Mouse (Mus musculus): ENCODE data around the gene Ankrd13a. TPM values are rescaled to one million over a fixed set of nuclear protein-coding genes. Genes with fewer than 3 reads are reported as not detected.
A peak's percentile ranks its signal among the peaks of the same experiment; 100 is the strongest.

The Ankrd13a gene
- polyA plus RNA-seq, 1 experiment from 2014 or later = 41.2 TPM

GRCm38 (mm10) chr5:114747521-114747920, 27.0 kb upstream of the Ankrd13a start:
- H3K36me3 ChIP-seq (ENCODE audit: control insufficient read depth, insufficient read depth, low read length) = peaks cover 92% of the 10 kb centered on the region
- no peak for ATAC-seq (ENCODE audit: insufficient number of reproducible peaks, insufficient read depth, low FRiP score, low read depth)
- no peak overlapping the region for H3K4me3 ChIP-seq (ENCODE audit: control insufficient read depth in 1 of 2, insufficient read depth in 1 of 2, low read depth in 1 of 2, low read length in 2 of 2)
- no peak overlapping the region for H3K27ac ChIP-seq (replicated peaks in 1 of 2; ENCODE audit: control insufficient read depth in 1 of 2, insufficient read depth in 1 of 2, low read depth in 2 of 2, low read length in 2 of 2)
- no peaks in the 10 kb centered on the region for H3K27me3 ChIP-seq (ENCODE audit: control insufficient read depth, insufficient read depth, low read length)
- no peak overlapping the region for H3K9ac ChIP-seq (ENCODE audit: low read length)
- H3K4me1 ChIP-seq (ENCODE audit: control insufficient read depth in 2 of 2, insufficient read depth in 2 of 2, low read length in 2 of 2) = peaks cover 11 to 12% of the 10 kb centered on the region in 2 experiments
- 91% methylated on average over 5 of the region's 5 CpGs for WGBS
- H3K4me2 ChIP-seq (ENCODE audit: low read length) = no peak overlapping the region
- H3K9me3 ChIP-seq (ENCODE audit: control insufficient read depth, low read length) = no peaks in the 10 kb centered on the region

- H3K9me3 ChIP-seq (ENCODE audit: control insufficient read depth, low read length) = no peaks in the 10 kb centered on the region
- peaks cover 91% of the 10 kb centered on the region for H3K36me3 ChIP-seq (ENCODE audit: control insufficient read depth, insufficient read depth, low read length)
- H3K9ac ChIP-seq (ENCODE audit: low read length) = no peak overlapping the region
- no peaks in the 10 kb centered on the region for H3K27me3 ChIP-seq (ENCODE audit: control insufficient read depth, insufficient read depth, low read length)
- no peaks in the 10 kb centered on the region for H3K4me1 ChIP-seq (ENCODE audit: control insufficient read depth in 2 of 2, insufficient read depth in 2 of 2, low read length in 2 of 2)
- no peak overlapping the region for H3K4me2 ChIP-seq (ENCODE audit: low read length)
- no peak overlapping the region for H3K4me3 ChIP-seq (ENCODE audit: control insufficient read depth in 1 of 2, insufficient read depth in 1 of 2, low read depth in 1 of 2, low read length in 2 of 2)
- no peak for ATAC-seq (ENCODE audit: insufficient number of reproducible peaks, insufficient read depth, low FRiP score, low read depth)
- no peak overlapping the region for H3K27ac ChIP-seq (replicated peaks in 1 of 2; ENCODE audit: control insufficient read depth in 1 of 2, insufficient read depth in 1 of 2, low read depth in 2 of 2, low read length in 2 of 2)
- 91% methylated on average over 10 of the region's 10 CpGs for WGBS
These were observed 24.2 kb upstream of the Ankrd13a start for GRCm38 (mm10) chr5:114750325-114750724.

- WGBS = 88% methylated on average over 10 of the region's 10 CpGs
These were observed 22.1 kb upstream of the Ankrd13a start for GRCm38 (mm10) chr5:114752397-114752796.

GRCm38 (mm10) chr5:114753384-114753783, 21.1 kb upstream of the Ankrd13a start:
- no peaks in the 10 kb centered on the region for H3K9me3 ChIP-seq (ENCODE audit: control insufficient read depth, low read length)

More at GRCm38 (mm10) chr5:114752397-114752796, 22.1 kb upstream of the Ankrd13a start:
- H3K27me3 ChIP-seq (ENCODE audit: control insufficient read depth, insufficient read depth, low read length) = no peaks in the 10 kb centered on the region
- H3K4me1 ChIP-seq (ENCODE audit: control insufficient read depth in 2 of 2, insufficient read depth in 2 of 2, low read length in 2 of 2) = no peaks in the 10 kb centered on the region
- no peaks in the 10 kb centered on the region for H3K9me3 ChIP-seq (ENCODE audit: control insufficient read depth, low read length)
- no peak overlapping the region for H3K4me2 ChIP-seq (ENCODE audit: low read length)
- no peak for ATAC-seq (ENCODE audit: insufficient number of reproducible peaks, insufficient read depth, low FRiP score, low read depth)
- peaks cover 97% of the 10 kb centered on the region for H3K36me3 ChIP-seq (ENCODE audit: control insufficient read depth, insufficient read depth, low read length)
- no peak overlapping the region for H3K4me3 ChIP-seq (ENCODE audit: control insufficient read depth in 1 of 2, insufficient read depth in 1 of 2, low read depth in 1 of 2, low read length in 2 of 2)
- no peak overlapping the region for H3K9ac ChIP-seq (ENCODE audit: low read length)
- H3K27ac ChIP-seq (replicated peaks in 1 of 2; ENCODE audit: control insufficient read depth in 1 of 2, insufficient read depth in 1 of 2, low read depth in 2 of 2, low read length in 2 of 2) = no peak overlapping the region

GRCm38 (mm10) chr5:114759536-114760090, 14.9 kb upstream of the Ankrd13a start:
- Histone ChIP-seq H3K27me3 (ENCODE audit: control insufficient read depth, insufficient read depth, low read length) (no peaks in the 10 kb centered on the region), H3K9ac (ENCODE audit: low read length) (no peak overlapping the region), H3K4me1 (ENCODE audit: control insufficient read depth in 2 of 2, insufficient read depth in 2 of 2, low read length in 2 of 2) (peaks cover 0 to 3% of the 10 kb centered on the region in 2 experiments; a peak in 2 of 4 replicates), H3K36me3 (ENCODE audit: control insufficient read depth, insufficient read depth, low read length) (peaks cover 94% of the 10 kb centered on the region), H3K4me3 (ENCODE audit: control insufficient read depth in 1 of 2, insufficient read depth in 1 of 2, low read depth in 1 of 2, low read length in 2 of 2) (no peak overlapping the region), H3K4me2 (ENCODE audit: low read length) (no peak overlapping the region), H3K9me3 (ENCODE audit: control insufficient read depth, low read length) (no peaks in the 10 kb centered on the region), H3K27ac (replicated peaks in 1 of 2; ENCODE audit: control insufficient read depth in 1 of 2, insufficient read depth in 1 of 2, low read depth in 2 of 2, low read length in 2 of 2) (no peak overlapping the region)
- WGBS = 86% methylated on average over 5 of the region's 5 CpGs
- ATAC-seq (ENCODE audit: insufficient number of reproducible peaks, insufficient read depth, low FRiP score, low read depth) = no peak

More at GRCm38 (mm10) chr5:114753384-114753783, 21.1 kb upstream of the Ankrd13a start:
- 89% methylated on average over 12 of the region's 12 CpGs for WGBS
- H3K36me3 ChIP-seq (ENCODE audit: control insufficient read depth, insufficient read depth, low read length) = peaks cover 95% of the 10 kb centered on the region
- H3K4me1 ChIP-seq (ENCODE audit: control insufficient read depth in 2 of 2, insufficient read depth in 2 of 2, low read length in 2 of 2) = no peaks in the 10 kb centered on the region
- no peak for ATAC-seq (ENCODE audit: insufficient number of reproducible peaks, insufficient read depth, low FRiP score, low read depth)
- no peak overlapping the region for H3K27ac ChIP-seq (replicated peaks in 1 of 2; ENCODE audit: control insufficient read depth in 1 of 2, insufficient read depth in 1 of 2, low read depth in 2 of 2, low read length in 2 of 2)
- H3K4me2 ChIP-seq (ENCODE audit: low read length) = no peak overlapping the region
- H3K4me3 ChIP-seq (ENCODE audit: control insufficient read depth in 1 of 2, insufficient read depth in 1 of 2, low read depth in 1 of 2, low read length in 2 of 2) = no peak overlapping the region
- no peak overlapping the region for H3K9ac ChIP-seq (ENCODE audit: low read length)
- no peaks in the 10 kb centered on the region for H3K27me3 ChIP-seq (ENCODE audit: control insufficient read depth, insufficient read depth, low read length)

- H3K27ac ChIP-seq (replicated peaks in 1 of 2; ENCODE audit: control insufficient read depth in 1 of 2, insufficient read depth in 1 of 2, low read depth in 2 of 2, low read length in 2 of 2) = peak overlapping the region; percentile 11 to 14; a peak in 1 of 4 replicates
- no peak overlapping the region for H3K4me2 ChIP-seq (ENCODE audit: low read length)
- ATAC-seq (ENCODE audit: insufficient number of reproducible peaks, insufficient read depth, low FRiP score, low read depth) = no peak
- WGBS = 33% methylated on average over 8 of the region's 8 CpGs
- H3K9ac ChIP-seq (ENCODE audit: low read length) = no peak overlapping the region
- peaks cover 0 to 3% of the 10 kb centered on the region in 2 experiments; a peak in 2 of 4 replicates for H3K4me1 ChIP-seq (ENCODE audit: control insufficient read depth in 2 of 2, insufficient read depth in 2 of 2, low read length in 2 of 2)
- peaks cover 88% of the 10 kb centered on the region for H3K36me3 ChIP-seq (ENCODE audit: control insufficient read depth, insufficient read depth, low read length)
- H3K27me3 ChIP-seq (ENCODE audit: control insufficient read depth, insufficient read depth, low read length) = no peaks in the 10 kb centered on the region
- no peaks in the 10 kb centered on the region for H3K9me3 ChIP-seq (ENCODE audit: control insufficient read depth, low read length)
- H3K4me3 ChIP-seq (ENCODE audit: control insufficient read depth in 1 of 2, insufficient read depth in 1 of 2, low read depth in 1 of 2, low read length in 2 of 2) = no peak overlapping the region
These were observed 12.5 kb upstream of the Ankrd13a start for GRCm38 (mm10) chr5:114761980-114762379.

DNA sequence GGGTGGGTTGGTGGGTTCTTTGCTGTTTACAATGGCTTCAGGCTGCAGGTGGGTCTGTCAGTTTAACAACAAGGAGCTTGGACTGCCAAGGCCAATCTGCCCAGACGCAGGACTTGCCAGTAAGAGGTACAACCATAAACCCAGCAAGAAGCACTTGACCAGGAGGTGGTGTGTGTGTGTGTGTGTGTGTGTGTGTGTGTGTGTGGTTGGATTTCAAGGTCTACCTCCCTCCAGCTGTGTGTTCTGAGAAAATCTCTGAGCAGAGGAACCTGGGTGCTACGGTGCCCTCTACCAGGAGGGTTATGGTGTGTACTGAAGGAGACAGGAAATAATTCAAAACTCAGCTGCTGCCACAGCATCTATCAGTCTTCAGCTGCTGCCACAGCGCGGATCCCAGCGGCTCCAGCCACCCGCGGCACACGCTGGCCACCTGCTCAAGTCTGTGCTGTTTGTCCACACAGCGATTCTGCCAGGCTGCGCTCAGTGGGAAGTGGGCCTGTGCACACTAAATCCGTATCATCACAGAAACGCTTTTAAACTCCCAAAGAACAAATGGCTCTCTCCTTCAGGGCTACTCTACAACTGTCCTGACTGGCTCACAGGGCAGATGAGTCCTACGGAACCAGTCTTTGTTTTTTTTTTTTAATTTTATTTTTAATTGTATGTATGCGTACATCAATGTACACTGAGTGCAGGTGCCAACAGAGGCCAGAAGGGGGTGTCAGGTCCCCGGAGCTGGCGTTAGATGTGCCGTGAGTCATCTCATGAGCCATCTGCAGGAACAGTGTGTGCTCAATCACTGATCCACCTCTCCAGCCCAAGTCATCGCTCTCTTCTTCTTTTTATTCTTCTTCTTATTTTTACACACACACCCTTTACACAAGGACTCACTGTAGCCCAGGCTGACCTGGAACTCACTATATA, 9.4 kb upstream of the Ankrd13a start:
- Histone ChIP-seq H3K4me3 (ENCODE audit: control insufficient read depth in 1 of 2, insufficient read depth in 1 of 2, low read depth in 1 of 2, low read length in 2 of 2) (no peak overlapping the region), H3K27me3 (ENCODE audit: control insufficient read depth, insufficient read depth, low read length) (no peaks in the 10 kb centered on the region), H3K4me1 (ENCODE audit: control insufficient read depth in 2 of 2, insufficient read depth in 2 of 2, low read length in 2 of 2) (peaks cover 0 to 3% of the 10 kb centered on the region in 2 experiments; a peak in 2 of 4 replicates), H3K36me3 (ENCODE audit: control insufficient read depth, insufficient read depth, low read length) (peaks cover 60% of the 10 kb centered on the region), H3K9me3 (ENCODE audit: control insufficient read depth, low read length) (no peaks in the 10 kb centered on the region), H3K9ac (ENCODE audit: low read length) (no peak overlapping the region), H3K27ac (replicated peaks in 1 of 2; ENCODE audit: control insufficient read depth in 1 of 2, insufficient read depth in 1 of 2, low read depth in 2 of 2, low read length in 2 of 2) (no peak overlapping the region), H3K4me2 (ENCODE audit: low read length) (no peak overlapping the region)
- WGBS = 89% methylated on average over 18 of the region's 18 CpGs
- no peak for ATAC-seq (ENCODE audit: insufficient number of reproducible peaks, insufficient read depth, low FRiP score, low read depth)
